Mouse (Mus musculus) retina, postnatal 7 days (tissue): ENCODE measurements around the gene Cbr2.
"Not testable (repeated sequence)": the region's sequence is repeated elsewhere in the genome, so short reads cannot be mapped to it uniquely, and the experiment has no call there.

ENCODE experiments used
- DNase-seq: peaks from one replicate; pipeline ENCODE4 v3.0.0-alpha.2; 2012; ENCODE audit warnings: low read depth, low spot score

The Cbr2 gene

DNA sequence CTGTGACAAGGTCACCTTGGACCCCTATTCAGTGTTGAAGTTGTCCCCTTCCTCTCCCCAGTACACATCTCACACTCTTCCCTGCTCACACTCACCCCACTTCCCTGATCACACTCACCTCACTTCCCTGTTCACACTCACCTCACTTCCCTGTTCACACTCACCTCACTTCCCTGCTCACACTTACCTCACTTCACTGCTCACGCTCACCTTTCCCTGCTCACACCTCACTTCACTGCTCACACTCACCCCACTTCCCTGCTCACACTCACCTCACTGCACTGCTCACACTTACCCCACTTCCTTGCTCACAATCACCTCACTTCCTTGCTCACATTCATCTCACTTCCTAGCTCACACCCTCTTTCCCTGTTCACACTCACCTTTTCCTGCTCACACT is 519 bp downstream of the Cbr2 start:
- no peak for DNase-seq

- DNase-seq, result no peak
Observed at GRCm38 (mm10) chr11:120730331-120730870, 1.5 kb downstream of the Cbr2 start.

DNA sequence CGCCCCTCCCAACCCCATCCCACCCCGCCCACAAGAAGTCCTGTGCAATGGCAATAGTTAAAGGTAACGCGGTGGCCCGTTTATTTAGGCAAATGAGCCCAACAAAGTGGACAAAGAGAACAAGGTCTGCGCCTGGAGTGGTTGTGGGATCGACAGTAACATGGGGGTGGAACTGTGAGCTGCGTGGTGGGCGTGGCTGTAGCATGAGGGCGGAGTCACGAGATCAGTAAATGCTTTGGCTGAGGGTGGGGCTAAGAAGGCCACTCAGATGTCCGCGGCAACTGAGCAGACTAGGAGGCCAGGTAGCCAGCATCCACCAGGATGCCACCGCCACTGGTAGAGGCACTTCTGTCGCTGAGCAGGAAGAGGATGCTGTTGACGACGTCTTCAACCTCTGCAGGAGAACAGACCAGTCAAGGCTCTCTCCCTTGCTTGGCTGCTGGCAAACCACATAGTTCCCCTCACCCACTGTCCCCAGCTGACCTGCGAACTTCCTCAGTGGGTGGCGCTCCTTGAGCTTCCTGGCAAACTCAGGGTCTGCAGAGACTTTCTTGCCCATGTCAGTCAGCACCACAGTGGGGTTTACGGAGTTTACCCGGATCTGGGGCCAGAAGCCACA is 2.4 kb downstream of the Cbr2 start:
- DNase-seq, result not testable (repeated sequence)

DNA sequence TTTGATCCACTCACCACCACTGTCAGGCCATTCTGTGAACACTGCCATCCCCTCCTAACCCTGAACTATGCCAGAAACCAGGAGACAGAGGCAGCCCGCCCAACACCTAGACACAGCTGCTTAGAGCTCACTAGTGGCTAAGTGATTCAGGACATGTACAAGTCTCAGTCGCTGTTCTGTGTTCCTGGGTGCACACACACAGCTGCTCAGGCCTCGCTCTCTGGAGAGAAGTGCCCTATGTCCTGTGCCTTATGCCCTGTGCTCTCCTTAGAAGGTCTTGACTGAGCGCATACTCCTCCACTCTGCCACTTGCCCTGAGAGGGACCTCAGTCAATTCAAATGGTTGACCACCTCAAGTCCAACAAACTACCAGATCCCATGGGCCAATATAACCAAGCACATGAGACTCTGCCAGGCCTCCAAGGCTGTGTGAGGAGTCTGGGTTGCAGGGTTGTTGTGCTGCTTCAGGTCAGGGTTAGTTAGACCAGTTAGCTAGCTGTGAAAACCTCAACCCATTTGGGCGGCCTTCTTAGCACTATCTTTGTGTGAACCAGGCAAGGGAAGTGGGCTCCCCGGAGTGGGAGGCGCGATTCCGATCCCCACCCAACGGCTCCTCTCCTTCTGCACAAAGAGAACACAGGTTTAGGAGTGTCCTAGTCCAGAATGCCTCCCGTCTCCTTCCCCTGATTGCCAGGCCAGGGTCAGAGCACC is 3.2 kb downstream of the Cbr2 start:
- DNase-seq, result no peak

- DNase-seq, result no peak
Observed at GRCm38 (mm10) chr11:120727564-120727963, 4.3 kb downstream of the Cbr2 start.

GRCm38 (mm10) chr11:120727169-120727527 is 4.8 kb downstream of the Cbr2 start, which contains the start of gene Dcxr:
TSS of gene Dcxr (minus strand) at chr11:120727281.
- no peak for DNase-seq

DNA sequence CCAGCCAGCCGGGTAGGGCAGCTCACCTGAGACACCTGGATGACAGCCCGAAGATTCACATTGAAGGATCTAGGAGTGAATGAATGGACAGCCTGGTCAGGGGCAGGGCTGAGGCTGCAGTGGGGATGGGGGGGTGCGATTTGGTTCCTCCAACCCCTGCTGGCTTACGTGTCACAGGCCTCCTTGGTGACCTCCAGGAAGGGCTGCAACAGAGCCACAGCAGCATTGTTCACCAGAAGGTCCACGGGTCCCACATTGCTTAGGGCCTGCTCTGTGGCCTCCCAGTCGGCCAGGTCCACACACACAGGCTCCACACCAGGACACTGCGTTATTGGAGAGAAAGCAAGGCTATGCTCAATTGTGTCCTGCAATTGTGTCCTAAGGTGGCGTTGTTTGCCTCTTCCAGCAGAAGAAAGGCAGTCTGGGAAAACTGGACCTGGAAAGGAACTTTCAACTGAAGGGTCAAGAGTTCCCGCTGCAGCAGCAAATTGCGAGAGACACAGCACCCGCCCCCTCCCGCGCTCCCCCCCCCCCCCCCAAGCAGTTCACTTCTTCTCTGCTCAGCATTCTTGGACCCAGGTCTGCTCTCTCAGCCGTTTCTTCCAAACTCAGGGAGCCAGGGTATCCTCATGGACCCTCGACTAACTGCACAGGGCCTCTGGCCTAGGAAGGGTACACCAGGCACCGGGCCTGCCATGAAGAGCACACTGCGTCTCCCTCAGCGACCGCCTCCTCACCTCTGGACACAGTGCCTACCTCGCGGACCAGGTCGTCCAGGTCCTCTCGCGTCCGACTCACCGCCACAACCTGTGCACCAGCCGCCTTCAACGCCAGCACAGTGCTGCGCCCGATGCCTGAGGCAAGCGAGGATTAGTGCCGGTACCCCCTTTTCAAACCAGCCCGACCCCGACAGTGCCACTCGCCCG is 5.4 kb downstream of the Cbr2 start:
- DNase-seq, result no peak

DNA sequence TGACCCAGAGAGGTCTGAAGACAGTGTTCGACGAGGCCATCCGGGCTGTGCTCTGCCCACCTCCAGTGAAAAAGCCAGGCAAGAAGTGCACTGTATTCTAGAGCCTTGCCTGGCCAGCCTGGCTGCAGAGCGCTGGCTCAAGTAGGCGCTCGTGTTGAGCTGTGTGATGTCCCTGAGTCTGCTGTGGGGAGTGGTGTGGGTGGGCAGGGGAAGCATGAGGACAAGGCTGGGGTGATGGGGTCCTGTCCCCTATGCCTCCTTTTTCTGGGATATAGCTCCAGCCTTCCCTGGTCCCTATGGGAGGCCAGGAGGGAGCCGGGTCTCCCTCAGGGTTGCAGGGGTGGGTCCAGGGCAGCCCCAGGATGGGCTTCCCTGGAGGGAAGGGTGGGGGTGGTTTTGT is 8.4 kb downstream of the Cbr2 start:
- DNase-seq, result no peak

DNA sequence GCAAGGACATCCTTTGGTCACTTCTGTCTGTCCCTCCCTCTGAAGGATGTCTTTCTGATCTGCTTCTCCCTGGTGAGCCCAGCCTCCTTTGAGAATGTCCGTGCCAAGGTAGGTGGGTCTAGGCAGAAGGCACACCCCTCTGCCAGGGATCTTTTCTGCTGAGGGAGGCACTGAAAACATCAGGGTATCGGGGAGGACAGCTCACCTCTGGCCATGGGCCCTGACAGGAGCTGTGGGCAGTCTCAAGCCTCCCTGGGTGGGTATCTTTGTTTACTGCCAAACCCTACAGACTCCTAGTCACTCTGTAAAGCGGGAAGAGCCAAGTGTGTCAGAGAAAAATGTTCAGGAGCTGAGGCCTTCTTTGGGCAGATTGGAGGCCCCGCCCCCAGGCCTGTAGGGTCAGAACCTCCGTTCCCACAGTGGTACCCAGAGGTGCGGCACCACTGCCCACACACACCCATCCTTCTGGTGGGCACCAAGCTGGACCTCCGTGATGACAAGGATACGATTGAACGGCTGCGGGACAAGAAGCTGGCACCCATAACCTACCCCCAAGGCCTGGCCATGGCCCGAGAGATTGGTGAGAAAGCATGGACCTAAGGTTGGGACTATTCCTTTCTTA is 9.0 kb downstream of the Cbr2 start:
- no peak for DNase-seq

- DNase-seq, result no peak
Observed at GRCm38 (mm10) chr11:120722067-120722630, 9.8 kb downstream of the Cbr2 start.

DNA sequence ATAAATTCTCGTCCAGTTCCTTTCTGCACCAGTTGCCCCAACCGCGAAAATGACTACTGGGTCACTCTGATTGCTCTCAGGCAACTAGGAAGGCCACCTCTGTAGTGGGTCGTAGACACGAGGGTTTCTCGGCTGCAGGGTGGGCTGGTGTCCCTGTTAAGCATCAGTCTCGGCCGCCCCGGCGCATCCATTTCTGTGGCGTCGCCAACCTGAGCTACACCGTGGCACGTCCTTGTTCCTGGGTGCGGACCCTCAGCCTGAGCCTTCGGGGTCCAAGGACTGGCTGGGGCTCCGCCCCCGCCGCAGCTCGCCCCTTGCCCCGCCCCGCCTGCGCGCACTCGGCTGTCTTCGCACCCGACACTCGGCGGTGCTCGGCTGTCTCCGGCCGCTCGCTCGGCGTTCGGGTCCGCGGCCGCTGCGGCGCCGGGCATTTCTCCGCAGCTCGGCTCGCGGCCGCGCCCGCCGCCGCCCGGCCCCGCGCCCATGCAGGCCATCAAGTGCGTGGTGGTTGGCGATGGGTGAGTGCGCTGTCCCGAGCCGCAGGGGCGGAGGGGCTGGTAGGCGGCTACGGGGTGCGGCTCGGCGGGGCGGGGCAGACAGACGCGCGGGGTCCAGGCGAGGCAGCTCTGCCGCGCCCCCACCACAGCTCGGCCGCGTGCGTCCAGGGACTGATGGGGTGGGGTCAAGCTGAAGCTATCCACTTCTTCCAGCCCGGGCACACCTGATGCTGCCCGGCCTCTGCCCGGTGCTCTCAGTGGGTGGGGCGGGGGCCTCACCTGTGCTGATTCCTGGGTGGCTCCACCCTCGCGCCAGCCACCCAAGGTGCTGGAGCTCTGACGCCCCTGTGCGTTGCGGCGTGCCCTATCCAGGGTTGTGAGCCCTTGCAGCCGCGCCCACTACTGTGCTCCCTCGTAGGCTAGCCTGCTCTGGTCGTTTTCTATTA is 10.5 kb downstream of the Cbr2 start, which contains the start of gene Rac3:
Rac3 (plus strand) TSS at position 347 of the 943 bp plus-strand sequence.
- DNase-seq, result no peak

GRCm38 (mm10) chr11:120720450-120720849 is 11.5 kb downstream of the Cbr2 start:
- peak; percentile 93 for DNase-seq

DNA sequence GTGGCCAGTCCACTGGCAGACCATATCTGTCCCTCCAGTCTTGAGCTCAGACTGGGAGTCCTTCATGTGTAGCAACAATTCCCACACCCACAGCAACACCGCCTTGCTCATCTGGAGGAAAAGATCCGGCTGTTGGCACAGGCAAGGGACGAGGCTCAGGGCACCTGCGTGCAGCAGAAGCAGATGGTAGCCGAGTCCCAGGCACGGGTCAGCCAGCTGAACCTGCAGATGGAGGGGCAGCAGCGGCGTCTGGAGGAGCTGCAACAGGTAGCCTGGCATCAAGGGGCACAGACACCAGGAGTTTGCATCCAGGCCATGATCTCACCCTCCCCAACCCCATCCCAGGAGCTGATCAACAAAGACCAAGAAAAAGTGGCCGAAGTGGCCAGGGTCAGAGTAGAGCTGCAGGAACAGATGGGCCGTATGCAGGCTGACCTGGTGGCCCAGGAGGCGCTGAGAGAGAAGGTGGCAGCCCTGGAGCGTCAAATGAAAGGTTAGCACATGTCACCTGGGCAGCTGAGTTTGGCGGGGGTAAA is 12.0 kb downstream of the Cbr2 start:
- no peak for DNase-seq

- no peak for DNase-seq
Observed at GRCm38 (mm10) chr11:120719242-120719641, 12.7 kb downstream of the Cbr2 start.

- no peak for DNase-seq
Observed at GRCm38 (mm10) chr11:120715131-120715530, 16.8 kb downstream of the Cbr2 start.

- DNase-seq, result no peak
Observed at GRCm38 (mm10) chr11:120714546-120714945, 17.4 kb downstream of the Cbr2 start.

- DNase-seq, result peak; percentile 96
Observed at GRCm38 (mm10) chr11:120713580-120714518, 18.1 kb downstream of the Cbr2 start, which contains the start of the genes Cenpx and Lrrc45. TSS of gene Cenpx (minus strand) at chr11:120713738. TSS of gene Lrrc45 (plus strand) at chr11:120713925.

GRCm38 (mm10) chr11:120712771-120713568 is 18.9 kb downstream of the Cbr2 start:
- no peak for DNase-seq
